Mouse (Mus musculus) cerebellum, adult 2 months (tissue): ENCODE results near the gene Olfr319. TPM values are rescaled to one million over a fixed set of nuclear protein-coding genes. Genes with fewer than 3 reads are reported as not detected.
"Not testable (repeated sequence)": the region's sequence is repeated elsewhere in the genome, so short reads cannot be mapped to it uniquely, and the experiment has no call there.

Source experiments
- DNase-seq, 2 experiments: peaks; one replicate each; pipeline ENCODE4 v3.0.0; 2021
- H3K27ac ChIP-seq: fragments of 200-500 bp; 2 replicates; pipeline ENCODE4 v1.5.1; 2012; ENCODE audit warnings: low read length, control low read depth, inconsistent platforms; ENCODE audit not compliant: insufficient read depth
- H3K27me3 ChIP-seq: fragments of 200-500 bp; 2 replicates; pipeline ENCODE4 v1.6.1; 2012; ENCODE audit warnings: inconsistent platforms, mild to moderate bottlenecking, low read length, moderate library complexity; ENCODE audit not compliant: control insufficient read depth, insufficient read depth
- H3K4me1 ChIP-seq: fragments of 200-500 bp; 2 replicates; pipeline ENCODE4 v1.6.1; 2011; ENCODE audit warnings: low read length; ENCODE audit not compliant: control insufficient read depth, insufficient read depth
- H3K4me3 ChIP-seq: fragments of 200-500 bp; replicated peaks from 2 replicates; pipeline ENCODE3; 2011; ENCODE audit warnings: mild to moderate bottlenecking, low read depth, low read length, control low read depth; ENCODE audit not compliant: insufficient read depth
- CTCF ChIP-seq: fragments of 200-500 bp; IDR thresholded peaks from 2 replicates; pipeline ENCODE4 v1.5.1; 2011; ENCODE audit warnings: low read depth, mild to moderate bottlenecking, control low read depth, low read length, moderate library complexity, borderline replicate concordance; ENCODE audit not compliant: insufficient read depth
- POLR2A ChIP-seq: fragments of 200-500 bp; IDR thresholded peaks from 2 replicates; pipeline ENCODE4 v1.6.1; 2011; ENCODE audit warnings: low read length, control low read depth, borderline replicate concordance; ENCODE audit not compliant: insufficient read depth
- WGBS: fragments of 180-500 bp; shearing (Covaris S2); methylation state at CpG from one replicate; pipeline ENCODE4 v1.1.7; 2018; 5-methylcytosine and 5-hydroxymethylcytosine counted together
- polyA plus RNA-seq: library from polyadenylated mRNA; depleted of rRNA; stranded (reverse); fragments of >200 nt; gene quantifications from 2 replicates; pipeline ENCODE4 v1.2.3, GENCODE M21; 2012; rRNA removed

Gene Olfr319
- polyA plus RNA-seq, 1 experiment = not detected

- no peak for DNase-seq
- H3K4me3 ChIP-seq = no peak overlapping the region
- no peaks in the 10 kb centered on the region for H3K4me1 ChIP-seq
- no peak overlapping the region for H3K27ac ChIP-seq
- H3K27me3 ChIP-seq = no peaks in the 10 kb centered on the region
- TF ChIP-seq CTCF = no peak
- 81% methylated on average over 4 of the region's 4 CpGs for WGBS
Observed at GRCm38 (mm10) chr11:58719701-58720100, 20.7 kb downstream of the Olfr319 start.

GRCm38 (mm10) chr11:58723914-58724313, 25.0 kb downstream of the Olfr319 start, which contains the start of gene Olfr318:
TSS of gene Olfr318 (minus strand) at chr11:58724014.
- no peaks in the 10 kb centered on the region for H3K27me3 ChIP-seq
- TF ChIP-seq POLR2A (no peak), CTCF (no peak)
- no peak within 1 kb of the TSS for H3K4me3 ChIP-seq
- H3K27ac ChIP-seq = no peak within 1 kb of the TSS
- no peak for DNase-seq
- H3K4me1 ChIP-seq = no peaks in the 10 kb centered on the region

- not testable (repeated sequence) for H3K27me3 ChIP-seq, H3K27ac ChIP-seq, H3K4me1 ChIP-seq, DNase-seq, H3K4me3 ChIP-seq
- 69% methylated on average over 6 of the region's 6 CpGs for WGBS
Observed at GRCm38 (mm10) chr11:58727896-58728650, 29.1 kb downstream of the Olfr319 start.

GRCm38 (mm10) chr11:58733372-58733771, 34.4 kb downstream of the Olfr319 start:
- H3K4me1 ChIP-seq = no peaks in the 10 kb centered on the region
- H3K27me3 ChIP-seq = no peaks in the 10 kb centered on the region
- WGBS = 15% methylated on average over 3 of the region's 3 CpGs
- H3K4me3 ChIP-seq = no peak overlapping the region
- no peak overlapping the region for H3K27ac ChIP-seq
- DNase-seq = no peak
- TF ChIP-seq POLR2A = no peak

GRCm38 (mm10) chr11:58738792-58739262, 39.9 kb downstream of the Olfr319 start, which contains the start of gene Olfr317:
TSS of gene Olfr317 (minus strand) at chr11:58739212.
- no peaks in the 10 kb centered on the region for H3K4me1 ChIP-seq
- no peak within 1 kb of the TSS for H3K27ac ChIP-seq
- WGBS = 65% methylated on average over 4 of the region's 4 CpGs
- no peak within 1 kb of the TSS for H3K4me3 ChIP-seq
- no peaks in the 10 kb centered on the region for H3K27me3 ChIP-seq
- DNase-seq = no peak
- TF ChIP-seq POLR2A = no peak
- no peak for TF ChIP-seq CTCF

- not testable (repeated sequence) for H3K27ac ChIP-seq, DNase-seq, H3K4me3 ChIP-seq, H3K4me1 ChIP-seq, H3K27me3 ChIP-seq
- 77% methylated on average over 18 of the region's 18 CpGs for WGBS
Observed at GRCm38 (mm10) chr11:58751096-58751495, 52.1 kb downstream of the Olfr319 start.

GRCm38 (mm10) chr11:58752434-58752833, 53.5 kb downstream of the Olfr319 start, which contains the start of gene Olfr316:
TSS of gene Olfr316 (plus strand) at chr11:58752734.
- Histone ChIP-seq H3K4me1 (no peaks in the 10 kb centered on the region), H3K4me3 (no peak within 1 kb of the TSS), H3K27ac (no peak within 1 kb of the TSS), H3K27me3 (no peaks in the 10 kb centered on the region)
- WGBS = 92% methylated on average over 2 of the region's 2 CpGs
- no peak for TF ChIP-seq POLR2A
- TF ChIP-seq CTCF = no peak
- no peak for DNase-seq

Other genes with a start within 250 kb of the Olfr319 start
- not detected in 2 replicates for gene Lypd9, start 246.2 kb upstream of the Olfr319 start, polyA plus RNA-seq
- gene Olfr30, start 236.9 kb upstream of the Olfr319 start, polyA plus RNA-seq = not detected in 2 replicates
- gene Olfr332, start 206.6 kb upstream of the Olfr319 start, polyA plus RNA-seq = not detected in 2 replicates
- gene Olfr331, start 196.6 kb upstream of the Olfr319 start, polyA plus RNA-seq = not detected in 2 replicates
- not detected in 2 replicates for gene Olfr330, start 164.3 kb upstream of the Olfr319 start, polyA plus RNA-seq
- gene Olfr329-ps, start 152.7 kb upstream of the Olfr319 start, polyA plus RNA-seq = not detected in 2 replicates
- gene Olfr328, start 143.5 kb upstream of the Olfr319 start, polyA plus RNA-seq = 0.07 and 0.11 TPM in 2 replicates
- gene Olfr224, start 128.6 kb upstream of the Olfr319 start, polyA plus RNA-seq = 0.08 TPM in 1 of 2 replicates, not detected in the other
- not detected in 2 replicates for gene Olfr325, start 121.4 kb upstream of the Olfr319 start, polyA plus RNA-seq
- gene Olfr324, start 104.0 kb upstream of the Olfr319 start, polyA plus RNA-seq = not detected in 2 replicates
- not detected in 2 replicates for gene 2210407C18Rik, start 83.1 kb upstream of the Olfr319 start, polyA plus RNA-seq
- gene Olfr323, start 68.7 kb upstream of the Olfr319 start, polyA plus RNA-seq = not detected in 2 replicates
- gene Trim58, start 58.7 kb upstream of the Olfr319 start, polyA plus RNA-seq = 0.28 and 0.29 TPM in 2 replicates
- not detected in 2 replicates for gene Olfr322, start 40.4 kb upstream of the Olfr319 start, polyA plus RNA-seq
- not detected in 2 replicates for gene Olfr320, start 18.1 kb upstream of the Olfr319 start, polyA plus RNA-seq
- gene Olfr318, start 24.9 kb downstream of the Olfr319 start, polyA plus RNA-seq = not detected in 2 replicates
- gene Olfr317, start 40.0 kb downstream of the Olfr319 start, polyA plus RNA-seq = 0.03 TPM in 1 of 2 replicates, not detected in the other
- not detected in 2 replicates for gene Olfr316, start 53.6 kb downstream of the Olfr319 start, polyA plus RNA-seq
- gene Olfr315, start 74.0 kb downstream of the Olfr319 start, polyA plus RNA-seq = not detected in 2 replicates
- not detected in 2 replicates for gene Olfr314, start 83.8 kb downstream of the Olfr319 start, polyA plus RNA-seq
- 1.5 and 1.6 TPM in 2 replicates for gene Fam183b, start 102.8 kb downstream of the Olfr319 start, polyA plus RNA-seq
- not detected in 2 replicates for gene Olfr313, start 115.8 kb downstream of the Olfr319 start, polyA plus RNA-seq
- gene Olfr312, start 130.1 kb downstream of the Olfr319 start, polyA plus RNA-seq = not detected in 2 replicates
- gene Olfr311, start 140.1 kb downstream of the Olfr319 start, polyA plus RNA-seq = not detected in 2 replicates
- 22.5 and 24.5 TPM in 2 replicates for gene Gm12258, start 148.0 kb downstream of the Olfr319 start, polyA plus RNA-seq
- 6.7 and 8.0 TPM in 2 replicates for gene 2810021J22Rik, start 168.1 kb downstream of the Olfr319 start, polyA plus RNA-seq
- gene Zfp39, start 205.1 kb downstream of the Olfr319 start, polyA plus RNA-seq = 5.4 and 6.3 TPM in 2 replicates
- gene Btnl10, start 218.7 kb downstream of the Olfr319 start, polyA plus RNA-seq = not detected in 2 replicates
- gene Rnf187, start 239.8 kb downstream of the Olfr319 start, polyA plus RNA-seq = 578 and 589 TPM in 2 replicates
- gene Hist3h2ba, start 249.8 kb downstream of the Olfr319 start, polyA plus RNA-seq = 154 and 186 TPM in 2 replicates